Mouse (Mus musculus): Measurements from ENCODE around the gene Asb15.
A peak's percentile ranks its signal among the peaks of the same experiment; 100 is the strongest.

Gene Asb15

DNA sequence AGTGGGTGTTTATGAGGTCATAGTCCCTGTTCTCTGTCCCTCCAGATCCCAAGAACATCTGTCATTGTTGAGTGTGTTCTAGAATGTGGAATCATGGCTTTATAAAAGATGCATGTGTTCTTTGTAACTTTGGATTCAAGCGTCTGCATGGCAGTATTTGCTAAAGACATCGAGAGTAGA, at the start of gene Asb15:
TSS of gene Asb15 (plus strand) at position 81 of the 180 bp plus-strand sequence.
- DNase-seq (ENCODE audit: low spot score) = no peak

DNA sequence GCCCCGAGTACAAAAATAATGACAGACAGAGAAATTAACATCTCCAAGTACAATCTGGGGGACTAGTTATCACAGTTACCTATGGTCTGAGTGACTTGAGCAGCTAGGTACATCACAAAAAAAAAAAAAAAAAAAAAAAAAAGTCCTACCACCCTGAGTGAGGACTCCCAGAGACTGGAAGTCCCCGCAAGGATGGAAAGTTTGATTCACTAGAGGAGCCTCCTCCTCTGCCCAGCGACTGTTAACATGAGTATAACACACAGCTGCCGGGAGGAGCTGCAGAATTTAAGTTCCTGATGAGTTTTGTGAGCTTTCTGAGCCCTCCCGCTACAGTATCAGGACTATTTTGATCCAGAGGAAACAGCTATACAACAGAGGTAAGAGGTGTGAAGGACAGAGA, 41.4 kb upstream of the Asb15 start:
- DNase-seq (ENCODE audit: low spot score) = no peak

DNA sequence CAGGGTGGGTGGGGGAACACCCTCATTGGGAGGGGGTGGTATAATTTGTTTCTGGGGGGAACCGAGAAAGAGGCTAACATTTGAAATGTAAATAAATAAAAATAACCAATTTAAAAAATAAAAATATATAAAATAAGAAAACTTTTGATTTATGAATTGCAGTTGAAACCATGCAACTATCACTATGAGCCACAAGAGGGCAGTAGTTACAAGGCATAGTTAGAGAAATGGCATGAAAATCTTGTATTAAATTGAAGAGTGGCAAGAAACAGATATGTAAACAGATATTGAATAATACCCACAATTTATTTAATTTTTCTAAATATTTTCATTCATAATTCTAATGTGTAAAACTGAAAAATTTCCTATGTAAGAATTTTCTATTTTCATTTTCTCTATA, 37.6 kb upstream of the Asb15 start:
- DNase-seq (ENCODE audit: low spot score) = no peak

DNA sequence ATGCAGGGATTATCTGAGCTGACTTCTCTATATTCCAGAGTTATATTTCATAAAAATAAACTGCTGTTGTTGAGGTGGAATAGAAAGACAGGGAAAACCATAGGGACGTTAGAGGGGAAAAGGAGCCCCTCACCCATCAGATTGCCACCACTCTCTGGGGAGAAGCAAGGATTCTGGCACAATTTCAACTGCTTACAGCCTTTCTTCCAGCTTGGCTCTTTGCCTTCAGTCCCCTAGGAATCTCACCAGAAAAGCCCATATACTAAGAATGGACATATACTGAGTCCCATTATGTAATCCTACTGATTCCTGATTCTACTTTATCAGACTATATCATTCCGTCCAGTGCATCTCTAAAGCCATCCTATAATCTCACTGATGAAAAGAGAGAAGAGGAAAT, 23.8 kb upstream of the Asb15 start:
- DNase-seq (ENCODE audit: low spot score) = no peak

DNA sequence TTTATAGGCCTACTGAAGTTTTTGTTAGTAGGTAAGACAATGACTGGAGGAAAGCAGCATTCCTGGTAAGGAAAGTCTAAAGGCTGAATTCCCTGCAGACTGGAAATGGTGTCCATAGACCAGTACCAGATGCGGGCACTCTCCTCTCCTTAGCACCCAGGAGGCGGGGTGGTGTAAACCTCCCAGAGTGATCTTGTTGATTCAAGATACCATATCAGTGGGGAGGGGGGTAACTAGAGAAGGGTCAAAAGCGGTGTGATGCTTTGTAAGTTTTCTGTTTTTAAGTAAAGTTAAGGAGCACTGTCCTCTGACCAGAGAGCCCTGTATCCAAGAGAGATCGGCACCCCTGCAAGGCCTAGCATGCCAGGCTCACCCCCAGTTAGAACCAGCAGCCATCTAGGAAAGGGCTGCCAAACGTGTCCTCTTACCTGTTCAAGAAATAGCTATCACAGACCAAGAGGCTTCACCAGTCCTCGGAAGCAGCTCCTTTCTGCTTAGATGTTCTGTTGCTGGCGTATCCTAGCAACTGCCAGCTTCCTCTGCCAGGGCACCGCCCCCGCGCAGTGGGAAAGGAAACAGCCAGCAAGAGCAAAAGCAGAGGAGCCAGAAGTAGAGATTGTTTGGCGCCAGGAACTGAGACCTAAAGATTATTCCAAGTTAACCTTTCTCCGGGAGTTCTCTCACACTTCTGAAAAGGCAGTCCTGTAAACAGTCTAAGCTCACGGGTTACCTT, 13.2 kb upstream of the Asb15 start, which contains the start of gene Iqub:
TSS of gene Iqub (minus strand) at position 516 of the 733 bp plus-strand sequence.
- peak; percentile 65 for DNase-seq (ENCODE audit: low spot score)

DNA sequence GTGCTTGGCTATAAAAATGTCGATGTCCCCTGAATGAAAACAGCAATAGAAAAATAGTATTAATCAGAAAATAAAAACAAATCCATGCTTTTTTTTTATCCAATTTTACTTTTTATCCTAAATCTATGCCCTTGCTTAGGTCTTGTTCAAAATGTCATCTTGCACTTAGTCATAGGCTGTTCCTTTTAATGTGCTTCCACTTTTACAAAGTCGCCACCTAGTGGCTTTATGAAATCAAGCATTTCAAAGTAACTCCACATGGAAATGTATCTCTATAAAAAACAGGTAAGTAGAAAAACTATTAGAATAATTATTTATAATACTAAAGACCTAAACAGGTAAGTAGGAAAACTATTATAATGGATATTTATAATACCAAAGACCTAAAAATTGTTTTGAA, 11.7 kb upstream of the Asb15 start:
- DNase-seq (ENCODE audit: low spot score) = no peak

DNA sequence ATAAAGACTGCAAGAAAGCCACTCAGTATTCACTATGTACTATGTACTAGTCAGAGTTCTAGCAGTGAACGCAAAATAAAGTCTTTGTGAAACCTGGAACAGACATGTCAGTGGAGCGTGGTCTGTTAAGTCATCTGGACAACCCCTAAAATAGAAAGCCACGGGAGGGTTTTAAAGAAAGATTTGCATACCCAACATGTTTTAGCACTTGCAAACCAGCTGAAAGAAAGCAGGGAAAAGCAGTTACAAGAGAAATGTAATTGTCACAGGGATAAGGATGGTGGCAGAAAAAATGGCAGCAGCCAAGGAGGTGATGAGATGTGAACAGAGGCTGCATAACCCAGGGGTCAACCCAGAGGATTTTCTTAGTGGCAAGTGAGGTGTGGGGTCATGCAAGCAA, 2.2 kb upstream of the Asb15 start:
- DNase-seq (ENCODE audit: low spot score) = no peak

DNA sequence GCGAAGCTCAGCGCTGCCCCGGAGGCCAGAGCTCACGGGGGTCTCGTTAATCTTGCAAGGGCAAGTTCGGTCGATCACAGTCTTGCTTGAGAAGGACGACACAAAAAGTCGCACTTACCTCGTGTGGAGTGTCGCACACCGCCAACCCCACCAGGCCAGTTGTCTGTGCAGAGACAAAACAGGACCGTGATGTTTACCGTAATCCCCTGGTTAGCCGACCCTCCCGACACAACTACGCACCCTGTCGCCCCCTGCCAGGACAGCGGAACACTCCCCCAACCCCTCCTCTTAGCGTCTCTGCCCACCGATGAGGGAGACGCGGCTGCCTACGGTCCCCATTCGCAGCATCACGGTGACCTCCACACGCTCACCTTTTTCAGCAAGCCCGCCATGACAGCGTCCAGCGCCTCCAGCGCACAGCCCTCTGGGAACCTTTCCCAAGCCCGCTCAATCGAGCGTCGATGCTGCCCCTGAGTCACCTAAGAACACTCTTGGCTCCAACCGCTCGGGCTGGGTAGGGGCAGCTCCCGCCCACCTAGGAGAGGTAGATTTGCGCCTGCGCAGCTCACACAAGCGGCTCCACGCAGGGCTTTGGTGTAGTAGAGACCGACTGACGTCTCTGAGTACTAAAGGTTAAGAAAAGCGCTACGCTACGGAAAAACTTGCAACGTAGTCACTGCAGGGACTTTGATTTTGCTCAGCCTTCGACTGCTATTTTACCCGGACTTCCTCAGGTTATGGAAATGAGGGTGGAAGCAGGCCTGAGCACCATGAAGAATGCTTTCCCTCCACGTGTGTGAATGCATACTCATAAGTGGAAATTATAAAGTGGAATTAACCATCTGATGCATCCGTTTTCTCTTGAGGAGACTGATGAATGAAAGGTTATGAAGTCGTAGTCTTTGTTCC, 535 bp upstream of the Asb15 start, which contains the start of gene Ndufa5:
TSS of gene Ndufa5 (minus strand) at position 859 of the 909 bp plus-strand sequence.
- DNase-seq (ENCODE audit: low spot score) = peak; percentile 87

DNA sequence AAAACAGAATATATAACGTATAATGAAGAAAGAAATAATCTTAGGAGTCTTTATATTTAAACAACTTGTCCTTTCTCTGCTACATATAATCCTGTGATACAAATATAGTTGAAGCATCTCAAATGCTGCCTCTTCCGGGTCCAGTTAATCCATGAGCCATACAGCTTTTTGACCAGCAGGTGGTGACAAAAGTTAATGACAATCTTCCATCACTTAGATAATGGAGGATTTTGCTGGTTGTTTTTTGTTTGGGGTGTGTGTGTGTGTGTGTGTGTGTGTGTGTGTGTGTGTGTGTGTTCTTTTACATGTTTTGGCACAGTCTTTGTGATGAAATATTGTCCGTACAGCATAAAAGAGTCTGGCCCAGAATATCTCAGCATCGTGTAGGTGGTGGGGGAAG, 2.2 kb downstream of the Asb15 start:
- no peak for DNase-seq (ENCODE audit: low spot score)

DNA sequence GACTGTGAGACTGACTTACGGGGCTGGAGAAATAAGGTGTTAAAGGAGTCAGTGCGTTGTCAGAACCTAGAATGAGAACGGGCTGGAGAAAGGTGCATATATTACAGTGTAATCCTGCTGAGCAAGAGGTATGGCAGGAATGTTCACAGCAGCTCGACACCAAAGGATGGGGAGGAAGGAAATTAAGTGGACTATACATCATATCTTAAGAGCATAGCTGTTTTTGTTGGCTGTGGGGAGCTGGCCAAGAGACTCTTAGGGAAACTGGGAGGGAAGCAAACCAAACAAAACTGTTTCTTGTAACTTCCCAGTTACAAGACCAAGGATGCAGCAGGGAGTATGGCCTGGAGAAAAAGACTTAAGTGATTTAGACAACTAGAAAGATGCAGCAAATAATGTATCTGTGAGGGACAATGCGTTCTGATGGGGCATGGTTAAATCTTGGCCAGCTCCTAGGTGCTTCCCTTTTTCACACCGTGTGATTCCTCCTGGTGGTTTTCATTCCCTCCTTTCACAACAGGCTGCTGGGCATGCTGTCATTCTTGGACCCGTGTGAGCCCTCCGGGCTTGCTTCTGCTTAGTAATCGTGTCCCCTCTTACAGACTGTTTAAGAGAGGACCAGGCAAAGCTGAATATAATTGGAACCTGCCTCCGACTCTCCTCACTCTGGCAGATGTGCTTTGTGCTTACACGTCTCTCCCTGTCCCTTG, 2.9 kb downstream of the Asb15 start:
- DNase-seq (ENCODE audit: low spot score) = no peak

DNA sequence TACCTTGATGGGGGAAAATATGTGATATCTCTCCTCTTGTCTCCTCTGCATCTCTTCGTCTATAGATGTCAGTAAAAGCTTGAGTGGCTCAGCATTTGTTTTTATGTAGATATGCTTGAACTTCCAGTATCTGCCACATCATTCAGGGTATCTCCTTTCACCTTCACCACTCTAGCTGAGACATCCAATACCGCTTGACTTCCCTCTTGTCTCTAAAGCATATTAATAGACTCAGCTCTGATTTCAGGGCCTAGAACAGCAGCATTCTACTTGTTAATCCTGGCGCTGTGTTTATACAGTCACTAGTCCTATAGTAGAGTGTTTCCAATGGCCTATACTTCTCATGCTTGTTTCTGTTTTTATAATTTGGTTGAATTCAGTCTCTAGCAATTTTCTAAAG, 4.9 kb downstream of the Asb15 start:
- DNase-seq (ENCODE audit: low spot score) = no peak

DNA sequence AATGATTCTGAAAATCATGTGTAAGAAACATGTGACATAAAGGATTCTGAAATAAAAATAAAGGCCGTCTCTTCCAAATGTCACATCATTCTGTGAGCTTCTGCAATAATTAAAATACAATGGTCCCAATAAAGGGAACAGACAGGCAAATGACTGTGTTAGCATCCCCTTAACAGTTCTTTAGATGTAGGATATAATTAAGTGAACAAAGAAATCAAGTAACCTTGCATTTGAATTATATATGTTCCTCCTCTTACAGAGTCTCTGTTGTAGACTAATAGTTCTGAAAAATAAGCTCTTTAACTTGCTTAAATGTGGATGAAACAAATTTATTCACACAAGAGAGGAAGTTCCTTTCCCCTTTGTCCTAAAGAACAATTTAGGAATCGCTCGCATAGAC, 10.5 kb downstream of the Asb15 start:
- no peak for DNase-seq (ENCODE audit: low spot score)

DNA sequence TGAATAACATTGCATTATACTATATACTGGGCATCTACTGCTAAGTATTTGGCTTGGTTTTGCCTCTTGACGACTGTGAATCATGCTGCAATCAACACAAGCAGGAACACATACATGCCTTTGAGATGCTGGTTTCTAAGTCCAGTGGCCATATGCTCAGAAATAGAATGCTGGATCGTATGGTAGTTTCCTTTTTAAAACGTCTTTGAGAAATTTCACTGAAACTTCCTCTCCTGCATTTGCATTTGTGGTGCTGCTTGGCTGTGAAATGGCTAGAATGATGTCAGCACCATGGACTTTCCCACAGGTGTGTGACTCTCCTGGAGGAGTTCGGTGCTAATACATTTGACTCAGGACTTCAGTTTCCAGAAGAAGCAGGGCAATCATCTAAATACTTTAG, 12.2 kb downstream of the Asb15 start:
- DNase-seq (ENCODE audit: low spot score) = no peak

DNA sequence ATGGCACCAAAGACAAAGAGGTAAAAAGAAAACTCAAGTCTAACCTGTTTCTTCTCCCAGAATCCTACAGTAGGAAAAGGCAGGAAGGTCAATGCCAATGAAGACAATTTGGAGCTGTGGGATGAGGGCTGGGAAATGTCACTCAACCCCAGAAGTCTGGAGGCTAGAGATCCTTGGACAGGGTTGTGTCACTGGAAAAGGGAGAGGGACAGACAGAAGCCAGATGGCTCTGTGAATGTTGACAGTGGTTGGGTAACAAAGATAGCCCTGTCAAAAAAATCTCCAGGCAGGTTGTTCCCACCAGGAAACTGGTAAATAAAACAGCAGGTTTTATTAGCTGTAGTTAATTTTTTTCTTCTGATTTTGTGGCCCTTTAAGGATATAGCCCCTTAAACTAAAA, 14.4 kb downstream of the Asb15 start:
- DNase-seq (ENCODE audit: low spot score) = no peak

DNA sequence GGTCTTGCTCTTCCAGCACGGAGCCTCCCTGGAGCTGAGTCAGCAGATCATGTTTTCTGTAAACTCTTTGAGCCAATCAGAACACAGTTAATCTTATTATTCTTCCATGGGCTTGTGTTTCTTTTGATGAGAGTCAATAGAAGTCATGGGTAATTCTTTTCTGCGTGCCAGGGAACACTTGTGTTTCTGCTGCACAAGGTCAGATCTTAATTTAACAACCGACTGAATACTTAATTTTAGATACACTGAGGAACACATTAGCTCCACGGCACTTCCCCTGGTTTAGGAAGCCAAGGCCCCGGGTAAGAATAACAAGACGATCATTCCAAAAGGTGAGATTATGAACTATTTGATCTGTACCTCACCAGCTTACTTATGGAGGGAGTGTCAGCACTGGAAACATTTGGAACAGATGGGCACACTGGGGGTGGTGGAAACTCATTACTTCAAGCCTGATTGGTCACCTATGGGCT, 15.2 kb downstream of the Asb15 start:
- DNase-seq (ENCODE audit: low spot score) = no peak

DNA sequence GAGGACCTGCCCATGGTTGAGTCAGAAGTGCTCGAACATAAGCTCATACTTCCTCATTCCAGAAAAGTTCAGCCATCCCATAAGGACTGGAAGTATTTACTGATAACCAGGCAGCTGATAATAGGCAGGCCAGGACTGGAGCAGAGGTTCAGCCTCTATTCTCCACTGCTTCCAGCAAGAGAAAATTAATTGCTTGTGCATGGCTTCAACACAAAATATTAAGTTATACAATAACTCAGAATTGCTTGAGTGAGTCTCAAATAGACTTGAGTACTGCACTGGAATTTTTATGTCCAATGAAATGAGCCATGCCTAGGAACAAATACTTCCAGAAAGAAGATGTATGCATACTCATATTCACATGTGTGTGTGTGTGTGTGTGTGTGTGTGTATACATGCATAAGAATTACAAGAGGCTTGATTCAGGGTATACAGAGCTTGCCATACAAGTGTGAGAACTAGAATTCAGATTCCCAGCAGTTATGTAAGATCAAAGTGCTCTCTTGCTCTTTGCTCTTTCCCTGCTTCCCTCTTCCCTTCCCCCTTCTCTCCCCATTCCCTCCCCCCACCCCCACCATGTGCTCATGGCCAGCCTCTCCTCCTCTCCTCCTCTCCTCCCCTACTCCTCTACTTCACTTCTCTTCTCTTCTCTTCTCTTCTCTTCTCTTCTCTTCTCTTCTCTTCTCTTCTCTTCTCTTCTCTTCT, 18.9 kb downstream of the Asb15 start:
- DNase-seq (ENCODE audit: low spot score) = no peak

DNA sequence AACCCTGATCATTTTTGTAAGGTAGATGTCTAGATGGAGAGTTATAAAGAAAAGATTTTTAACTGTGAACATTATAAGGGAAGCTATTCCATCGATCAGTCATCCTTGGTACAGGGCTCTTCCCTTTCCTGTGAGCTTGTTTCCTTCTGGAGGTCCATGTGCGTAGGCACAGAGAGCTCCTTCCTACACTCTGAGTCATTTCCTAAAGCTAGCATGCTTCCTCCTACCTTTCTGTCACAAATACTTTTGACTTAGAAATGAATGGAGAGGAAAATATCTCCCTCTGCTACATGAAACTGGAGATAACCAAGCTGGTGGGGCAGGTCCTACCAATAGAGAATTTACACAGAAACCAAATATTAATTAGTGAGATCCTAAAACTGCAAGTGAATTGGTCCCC, 21.9 kb downstream of the Asb15 start:
- no peak for DNase-seq (ENCODE audit: low spot score)

DNA sequence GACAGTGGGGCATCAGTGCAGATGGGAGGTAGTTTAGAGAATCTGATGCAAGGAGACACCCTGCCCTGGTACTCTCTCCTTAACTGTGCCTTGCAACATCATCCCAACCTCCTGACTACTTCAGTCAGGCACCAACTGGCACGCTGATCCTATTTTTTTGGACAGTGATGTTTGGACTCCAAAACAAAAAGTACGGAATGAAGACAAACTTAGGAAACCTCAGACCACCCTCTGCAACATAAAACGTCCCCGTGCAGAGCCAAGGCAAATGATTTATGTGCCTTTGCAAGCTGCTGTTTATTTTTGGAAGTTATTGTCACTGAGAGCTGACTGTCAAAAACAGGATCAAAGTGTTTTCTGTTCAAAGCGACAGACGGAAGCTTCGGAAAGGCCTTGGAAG, 24.1 kb downstream of the Asb15 start:
- DNase-seq (ENCODE audit: low spot score) = no peak

DNA sequence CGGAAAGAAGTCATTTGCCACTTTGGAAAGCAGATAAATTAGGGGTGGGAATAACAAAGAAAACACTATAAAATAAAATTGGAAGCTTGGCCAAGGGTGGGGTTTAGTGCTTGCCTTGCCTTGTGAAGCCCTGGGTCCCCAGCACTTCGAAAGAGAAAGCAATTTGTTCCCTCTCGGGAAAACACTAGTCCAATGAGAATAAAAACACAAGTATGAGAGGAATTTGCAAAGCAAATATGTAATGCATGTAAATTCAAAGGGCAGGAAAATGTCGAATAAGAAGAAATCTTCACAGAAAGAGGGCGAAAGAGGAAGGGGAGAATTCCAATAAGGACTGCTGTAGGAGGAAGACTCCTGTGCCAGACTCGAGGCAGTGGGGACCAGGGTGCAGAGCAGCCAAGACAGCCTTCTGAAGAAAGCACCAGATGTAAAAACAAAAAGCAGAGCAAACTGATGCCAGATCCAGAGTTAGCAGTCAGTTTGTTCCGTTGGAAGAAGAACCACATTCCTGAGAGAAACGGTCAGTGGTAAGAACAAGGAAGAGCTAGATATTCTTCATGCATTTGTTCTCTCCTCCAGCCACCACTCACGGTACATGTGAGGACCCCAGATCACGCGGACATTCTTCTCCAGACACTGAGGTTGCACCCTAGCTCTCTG, 26.6 kb downstream of the Asb15 start:
- no peak for DNase-seq (ENCODE audit: low spot score)

DNA sequence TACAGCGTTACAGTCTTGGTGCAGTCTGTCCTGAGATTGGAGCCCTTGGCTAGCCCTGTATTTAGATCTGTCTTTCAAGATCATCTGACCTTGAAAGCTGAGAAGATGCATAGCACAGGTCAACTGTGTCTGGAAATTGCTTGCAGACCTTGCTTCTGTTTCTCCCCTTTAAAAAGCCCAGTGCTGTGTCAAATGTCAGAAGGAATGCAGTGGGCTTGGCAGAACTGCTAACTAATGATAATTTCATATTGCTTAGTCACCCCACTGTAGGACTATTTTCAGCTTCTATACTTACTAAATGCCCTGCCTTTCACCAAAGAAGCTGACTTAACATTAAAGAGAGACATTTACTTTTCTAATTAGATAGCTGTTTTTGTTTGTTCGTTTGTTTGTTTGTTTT, 27.5 kb downstream of the Asb15 start:
- no peak for DNase-seq (ENCODE audit: low spot score)

DNA sequence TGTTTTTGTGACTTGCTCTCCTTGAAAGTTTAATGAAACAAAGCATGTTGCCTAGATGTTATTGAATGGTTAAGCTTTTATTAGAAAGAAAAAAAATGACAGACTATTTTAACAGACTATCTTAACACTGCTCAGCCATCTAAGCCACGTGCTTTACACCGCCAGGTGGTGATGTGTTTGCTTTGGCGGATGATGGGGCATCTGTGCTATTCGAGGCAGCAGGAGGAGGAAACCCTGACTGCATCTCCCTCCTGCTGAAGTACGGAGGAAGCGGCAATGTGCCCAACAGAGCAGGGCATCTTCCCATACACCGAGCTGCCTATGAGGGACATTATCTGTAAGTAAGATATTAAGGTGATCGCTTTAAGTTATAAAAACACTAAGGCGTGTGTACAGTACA, 36.1 kb downstream of the Asb15 start:
- no peak for DNase-seq (ENCODE audit: low spot score)

DNA sequence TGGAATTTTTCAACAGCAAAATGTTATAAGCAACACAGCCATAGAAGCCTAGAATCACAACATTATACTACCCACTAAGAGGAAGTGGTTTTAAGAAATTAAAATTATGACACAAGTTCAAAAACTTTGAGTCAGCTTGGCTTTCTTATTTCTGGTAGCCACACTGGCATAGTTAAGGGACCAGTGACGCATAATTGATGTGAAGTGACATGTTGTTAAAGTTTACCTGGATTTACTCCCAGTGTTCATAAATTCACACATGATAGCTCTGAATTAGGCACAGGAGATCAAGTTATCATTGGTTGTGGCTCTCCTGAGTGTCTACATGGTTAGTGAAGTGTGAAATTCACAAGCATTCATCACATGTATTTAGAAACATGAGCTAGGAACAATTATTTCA, 36.9 kb downstream of the Asb15 start:
- DNase-seq (ENCODE audit: low spot score) = no peak
